Mouse (Mus musculus): ENCODE data around the gene 1700029H14Rik.

DNA sequence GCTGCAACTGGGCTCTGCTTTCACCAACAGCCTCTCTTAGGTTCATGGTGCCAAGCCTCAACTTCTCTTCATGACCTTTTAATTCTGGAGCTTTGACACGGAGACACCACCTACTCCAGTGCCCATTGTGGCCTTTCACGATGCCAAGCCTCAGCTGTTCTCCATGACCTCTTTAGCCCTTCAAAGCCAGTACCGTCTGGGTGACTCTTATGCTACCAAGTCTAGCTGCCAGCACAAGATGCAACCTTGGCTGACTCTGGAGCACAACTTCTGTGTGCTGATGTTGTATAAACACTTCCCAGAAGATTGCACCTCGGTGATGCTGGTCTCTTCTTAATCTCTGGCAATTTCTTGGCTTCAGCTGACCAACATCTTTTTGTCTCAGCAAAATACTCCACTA lies 15.8 kb downstream of the 1700029H14Rik start:
- TF ChIP-seq POLR2A (IDR thresholded peaks at IDR 0.05; ENCODE audit: borderline replicate concordance, control insufficient read depth, low read depth, low read length) (no peak), CTCF (IDR thresholded peaks at IDR 0.05; ENCODE audit: control insufficient read depth, insufficient read depth, low read length) (no peak)

Measured in bone marrow, adult 2 months (tissue).